Mouse (Mus musculus) urinary bladder, postnatal 25 days (tissue): Measurements from ENCODE around the gene Pdlim5.
A peak's percentile ranks its signal among the peaks of the same experiment; 100 is the strongest.
"Not testable (repeated sequence)": the region's sequence is repeated elsewhere in the genome, so short reads cannot be mapped to it uniquely, and the experiment has no call there.

ENCODE experiments used
- DNase-seq: peaks from one replicate; pipeline ENCODE4 v3.0.0; 2022; ENCODE audit warnings: low spot score

The Pdlim5 gene

GRCm38 (mm10) chr3:142395520-142396193 is at the start of gene Pdlim5:
Pdlim5 (minus strand) TSS chr3:142395696.
- DNase-seq, result peak; percentile 98

GRCm38 (mm10) chr3:142443710-142444043 is 48.2 kb upstream of the Pdlim5 start:
- DNase-seq, result no peak

- DNase-seq, result peak; percentile 94
Measured at GRCm38 (mm10) chr3:142443006-142443709, 47.7 kb upstream of the Pdlim5 start.

- DNase-seq, result no peak
Measured at GRCm38 (mm10) chr3:142442161-142442560, 46.7 kb upstream of the Pdlim5 start.

GRCm38 (mm10) chr3:142441142-142441541 is 45.6 kb upstream of the Pdlim5 start:
- no peak for DNase-seq

GRCm38 (mm10) chr3:142440191-142440590 is 44.7 kb upstream of the Pdlim5 start:
- no peak for DNase-seq

- peak; percentile 10 for DNase-seq
Measured at GRCm38 (mm10) chr3:142439591-142440093, 44.1 kb upstream of the Pdlim5 start.

GRCm38 (mm10) chr3:142438630-142439029 is 43.1 kb upstream of the Pdlim5 start:
- DNase-seq, result not testable (repeated sequence)

GRCm38 (mm10) chr3:142436824-142437223 is 41.3 kb upstream of the Pdlim5 start:
- no peak for DNase-seq

- DNase-seq, result no peak
Measured at GRCm38 (mm10) chr3:142436212-142436611, 40.7 kb upstream of the Pdlim5 start.

- DNase-seq, result no peak
Measured at GRCm38 (mm10) chr3:142434786-142435168, 39.3 kb upstream of the Pdlim5 start.

- no peak for DNase-seq
Measured at GRCm38 (mm10) chr3:142434127-142434785, 38.8 kb upstream of the Pdlim5 start.

GRCm38 (mm10) chr3:142431481-142431880 is 36.0 kb upstream of the Pdlim5 start:
- DNase-seq, result no peak

- no peak for DNase-seq
Measured at GRCm38 (mm10) chr3:142430048-142430447, 34.6 kb upstream of the Pdlim5 start.

- DNase-seq, result no peak
Measured at GRCm38 (mm10) chr3:142426806-142427205, 31.3 kb upstream of the Pdlim5 start.

- no peak for DNase-seq
Measured at GRCm38 (mm10) chr3:142424134-142424533, 28.6 kb upstream of the Pdlim5 start.

- DNase-seq, result no peak
Measured at GRCm38 (mm10) chr3:142423501-142423917, 28.0 kb upstream of the Pdlim5 start.

- no peak for DNase-seq
Measured at GRCm38 (mm10) chr3:142422229-142422628, 26.7 kb upstream of the Pdlim5 start.

GRCm38 (mm10) chr3:142421470-142421869 is 26.0 kb upstream of the Pdlim5 start:
- no peak for DNase-seq

- no peak for DNase-seq
Measured at GRCm38 (mm10) chr3:142417996-142418395, 22.5 kb upstream of the Pdlim5 start.

GRCm38 (mm10) chr3:142413345-142413885 is 17.9 kb upstream of the Pdlim5 start:
- no peak for DNase-seq

GRCm38 (mm10) chr3:142410930-142411329 is 15.4 kb upstream of the Pdlim5 start:
- no peak for DNase-seq
